Mouse (Mus musculus): Measurements from ENCODE around the gene Ccr1. TPM values are rescaled to one million over a fixed set of nuclear protein-coding genes. Genes with fewer than 3 reads are reported as not detected.

The Ccr1 gene
- total and polyA plus RNA-seq, 3 experiments = 1.6 to 4.9 (median 1.6) TPM

DNA sequence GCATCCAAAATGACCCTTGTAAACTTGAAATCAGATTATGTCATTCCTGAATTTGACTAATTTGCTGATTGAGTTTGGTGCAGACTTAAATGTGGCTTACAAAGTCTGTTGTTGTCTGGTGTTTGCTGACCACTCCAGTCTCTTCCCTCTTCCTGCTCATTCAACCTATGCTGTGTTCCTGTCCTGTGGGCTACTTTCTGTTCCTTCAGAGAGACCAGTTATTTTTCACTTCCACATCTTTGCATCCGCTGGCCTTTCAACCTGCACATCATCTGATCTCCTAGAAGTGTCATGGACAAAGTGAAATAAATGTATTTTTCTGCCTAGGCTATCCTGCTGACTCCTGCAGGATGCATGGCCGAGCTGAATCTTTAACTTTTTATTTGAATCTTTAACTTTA, 14.9 kb downstream of the Ccr1 start (continued):
- TF ChIP-seq E2F4 (IDR thresholded peaks at IDR 0.05; ENCODE audit: insufficient replicate concordance, low read depth, low read length) (no peak), CHD1 (IDR thresholded peaks at IDR 0.05; ENCODE audit: low read depth, low read length) (no peak), ETS1 (conservative IDR thresholded peaks at IDR 0.05; ENCODE audit: low read depth, low read length) (peak; percentile 32; the same call in 1 of the 2 replicates), ZKSCAN1 (IDR thresholded peaks at IDR 0.05; ENCODE audit: borderline replicate concordance, low read depth, low read length) (no peak), HCFC1 (IDR thresholded peaks at IDR 0.05; ENCODE audit: low read depth, low read length) (no peak), MXI1 (IDR thresholded peaks at IDR 0.05; ENCODE audit: low read depth, low read length) (no peak), BHLHE40 (IDR thresholded peaks at IDR 0.05; ENCODE audit: low read depth, low read length) (0 out of 2 replicates have a peak, but pooled peaks have one; percentile 29), NRF1 (IDR thresholded peaks at IDR 0.05; ENCODE audit: low read depth, low read length) (no peak), MAZ (IDR thresholded peaks at IDR 0.05; ENCODE audit: low read depth, low read length) (no peak), RCOR1 (conservative IDR thresholded peaks at IDR 0.05; ENCODE audit: low read depth, low read length) (no peak), TCF12 (IDR thresholded peaks at IDR 0.05; ENCODE audit: low read depth, low read length) (peak; percentile 51), ELF1 (IDR thresholded peaks at IDR 0.05; ENCODE audit: low read depth, low read length) (peak; percentile 41; the same call in 1 of the 2 replicates), SIN3A (IDR thresholded peaks at IDR 0.05; ENCODE audit: low read length) (no peak), ZMIZ1 (IDR thresholded peaks at IDR 0.05; ENCODE audit: low read depth, low read length) (no peak), ZNF384 (IDR thresholded peaks at IDR 0.05; ENCODE audit: low read depth, low read length) (no peak), MEF2A (IDR thresholded peaks at IDR 0.05; ENCODE audit: borderline replicate concordance, low read depth, low read length) (0 out of 2 replicates have a peak, but pooled peaks have one; percentile 39), MYC (IDR thresholded peaks at IDR 0.05; ENCODE audit: low read depth, low read length) (no peak)

DNA sequence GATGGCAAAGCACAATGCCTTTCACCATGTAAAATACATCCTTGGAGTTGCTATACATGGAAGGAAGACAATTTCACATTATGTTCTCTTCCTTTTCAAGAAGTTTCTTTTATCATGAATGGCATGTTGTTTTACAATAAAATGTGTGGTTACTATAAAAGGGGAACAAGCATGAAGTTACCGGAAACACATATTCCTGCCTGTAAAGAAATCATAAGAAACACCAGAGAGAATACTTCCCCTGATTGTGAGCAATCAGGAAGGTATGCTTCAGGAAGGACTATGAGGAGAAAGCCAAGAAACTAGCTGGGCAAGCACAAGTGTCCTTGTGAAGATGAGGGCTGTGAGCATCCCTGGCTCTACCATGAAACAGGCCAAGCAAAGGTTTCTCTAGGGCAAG, 17.3 kb downstream of the Ccr1 start:
- H3K36me3 ChIP-seq (replicated peaks in 1 of 2; ENCODE audit: control insufficient read depth in 1 of 2, insufficient read depth in 1 of 2, low read length in 1 of 2) = no peaks in the 10 kb centered on the region
- dilution Hi-C loops (cut with MboI; ENCODE audit: extremely low pct_ligation_motif_present, extremely low pct_unique_long_range_greater_than_20kb, low sequenced_read_pairs) (no loop called here), in situ Hi-C loops (cut with MboI; ENCODE audit: low pct_ligation_motif_present, low pct_unique_long_range_greater_than_20kb, low sequenced_read_pairs) (no loop called here)
- H3K4me1 ChIP-seq (ENCODE audit: control insufficient read depth in 1 of 2, insufficient read depth in 2 of 2) = peaks cover 6 to 38% of the 10 kb centered on the region in 2 experiments; a peak in 3 of 4 replicates
- H3K27ac ChIP-seq (ENCODE audit: insufficient read depth, low read depth) = no peak overlapping the region
- no peak for TF ChIP-seq RCOR1 (conservative IDR thresholded peaks at IDR 0.05; ENCODE audit: low read depth, low read length)
- no peak for TF ChIP-seq SMC3 (IDR thresholded peaks at IDR 0.05; ENCODE audit: low read depth, low read length)
- no peak for TF ChIP-seq NRF1 (IDR thresholded peaks at IDR 0.05; ENCODE audit: low read depth, low read length)
- TF ChIP-seq ZKSCAN1 (IDR thresholded peaks at IDR 0.05; ENCODE audit: borderline replicate concordance, low read depth, low read length) = no peak
- TF ChIP-seq JUN (IDR thresholded peaks at IDR 0.05; ENCODE audit: insufficient read depth, low read depth, low read length) = no peak
- TF ChIP-seq MEF2A (IDR thresholded peaks at IDR 0.05; ENCODE audit: borderline replicate concordance, low read depth, low read length) = no peak
- no peak for TF ChIP-seq USF1 (IDR thresholded peaks at IDR 0.05; ENCODE audit: low read depth, low read length)
- H3K4me3 ChIP-seq (replicated peaks in 1 of 3; ENCODE audit: low read depth in 2 of 3, low read length in 2 of 3, poor library complexity in 1 of 3) = no peak overlapping the region
- no peaks in the 10 kb centered on the region for H3K27me3 ChIP-seq (replicated peaks)
- no peaks in the 10 kb centered on the region for H3K9me3 ChIP-seq (replicated peaks; ENCODE audit: low read length)
- H3K4me2 ChIP-seq (ENCODE audit: insufficient read depth, low read depth, poor library complexity, severe bottlenecking) = no peak overlapping the region
- H3K9ac ChIP-seq (ENCODE audit: insufficient read depth, low read depth) = no peak overlapping the region
- H3K79me2 ChIP-seq (replicated peaks; ENCODE audit: control insufficient read depth, extremely low read depth, insufficient read depth, poor library complexity, severe bottlenecking) = no peaks in the 10 kb centered on the region
- DNase-seq (ENCODE audit: extremely low read depth) = no peak
